ENCODE assay signal across 9 mouse cellular contexts in the genomic region with DNA sequence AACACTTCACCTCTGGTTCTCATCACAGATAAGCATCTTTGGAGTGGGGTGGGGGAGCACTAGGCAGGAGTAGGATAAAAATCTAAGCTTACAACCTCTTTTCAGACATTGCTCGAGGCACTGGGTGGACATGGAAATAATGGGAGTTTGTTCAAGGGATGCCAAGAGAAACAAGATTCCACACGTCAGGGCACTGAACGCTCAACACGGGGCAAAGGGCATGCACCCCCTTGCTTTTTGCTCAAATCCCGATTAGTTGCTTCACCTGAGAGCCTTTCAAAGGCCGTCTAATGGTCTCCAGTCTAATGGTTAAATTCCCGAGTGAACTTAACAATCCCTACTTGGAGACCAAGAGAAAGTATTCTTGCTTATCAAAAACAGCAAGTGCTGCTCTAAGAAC. TPM values are rescaled to one million over a fixed set of nuclear protein-coding genes. Genes with fewer than 3 reads are reported as not detected.
DNase-seq lines count a peak whose midpoint lies in the region; ATAC-seq and TF ChIP-seq lines count a peak whose summit lies in the region.
"Had no signal": no experiment of that assay in that cellular context is flagged by ENCODE, and none has a peak within 500 bp of the region (broad histone marks: within the 10 kb centered on the region; RNA-seq: fewer than 3 reads in every experiment).

No protein-coding gene starts in this region.

- H3K27me3 ChIP-seq in heart, embryonic 15.5 days, result no peaks in the 10 kb centered on the region
- no peaks in the 10 kb centered on the region for H3K27me3 ChIP-seq in G1E (ENCODE audit: insufficient read depth, low read length)
- no peaks in the 10 kb centered on the region for H3K27me3 ChIP-seq in forebrain, postnatal 0 days (ENCODE audit: insufficient read depth, low read length)
- H3K27me3 ChIP-seq: Patski had no signal

- peak overlapping the region; percentile 80 for H3K9ac ChIP-seq in heart, embryonic 15.5 days
- H3K9ac ChIP-seq in forebrain, postnatal 0 days, result peak overlapping the region; percentile 83

- no peaks in the 10 kb centered on the region for H3K36me3 ChIP-seq in heart, embryonic 15.5 days
- H3K36me3 ChIP-seq in G1E (replicated peaks) (peaks cover 30% of the 10 kb centered on the region), macrophage (ENCODE audit: inconsistent target) (no peaks in the 10 kb centered on the region)
- H3K36me3 ChIP-seq in forebrain, postnatal 0 days (ENCODE audit: insufficient read depth), result no peaks in the 10 kb centered on the region

- no peak for TF ChIP-seq CTCF in G1E (IDR thresholded peaks at IDR 0.05; ENCODE audit: low read depth, low read length)
- TF ChIP-seq CTCF in forebrain, postnatal 0 days (IDR thresholded peaks at IDR 0.05; ENCODE audit: low read depth), result no peak

- peak overlapping the region; percentile 94 for H3K27ac ChIP-seq in heart, embryonic 15.5 days
- H3K27ac ChIP-seq in forebrain, postnatal 0 days (ENCODE audit: low read depth, low read length), result no peak overlapping the region
- peak overlapping the region; percentile 74 for H3K27ac ChIP-seq in macrophage

- peaks cover 61% of the 10 kb centered on the region for H3K79me2 ChIP-seq in macrophage (ENCODE audit: inconsistent target)

- DNase-seq in heart, adult 11 months, result no peak
- DNase-seq in G1E (ENCODE audit: low spot score), result no peak
- DNase-seq in forebrain, postnatal 0 days, result no peak
- DNase-seq in retina, embryonic 14.5 days (ENCODE audit: low spot score), result no peak
- DNase-seq in frontal cortex, adult 2 months (ENCODE audit: extremely low spot score in 1 of 2, low spot score in 1 of 2), result no peak

- H3K4me2 ChIP-seq in heart, embryonic 15.5 days, result peak overlapping the region; percentile 80
- H3K4me2 ChIP-seq in forebrain, postnatal 0 days (ENCODE audit: low read depth), result peak overlapping the region; percentile 83

- peak overlapping the region; percentile 77 for H3K4me3 ChIP-seq in heart, embryonic 15.5 days
- H3K4me3 ChIP-seq in G1E (ENCODE audit: low read depth, low read length) (peak overlapping the region; percentile 97), macrophage (ENCODE audit: inconsistent target) (peak overlapping the region; percentile 76)
- H3K4me3 ChIP-seq in forebrain, postnatal 0 days (ENCODE audit: low read depth, low read length), result peak overlapping the region; percentile 95

- 12% methylated on average over 7 of the region's 7 CpGs for WGBS in heart, embryonic 15.5 days
- WGBS in forebrain, postnatal 0 days, result 25% methylated on average over 7 of the region's 7 CpGs
- 33% methylated on average over 7 of the region's 7 CpGs for WGBS in macrophage (ENCODE audit: missing documents)

- no peaks in the 10 kb centered on the region for H3K9me3 ChIP-seq in heart, embryonic 15.5 days (replicated peaks)
- no peaks in the 10 kb centered on the region for H3K9me3 ChIP-seq in G1E (replicated peaks)
- H3K9me3 ChIP-seq in forebrain, postnatal 0 days (ENCODE audit: low read length), result no peaks in the 10 kb centered on the region

- H3K4me1 ChIP-seq in heart, embryonic 15.5 days (replicated peaks), result peaks cover 26% of the 10 kb centered on the region
- H3K4me1 ChIP-seq in G1E (ENCODE audit: insufficient read depth, low read depth, low read length), result peaks cover 43% of the 10 kb centered on the region
- H3K4me1 ChIP-seq in forebrain, postnatal 0 days (ENCODE audit: insufficient read depth), result peaks cover 21% of the 10 kb centered on the region

- no peak for ATAC-seq in heart, embryonic 15.5 days (replicated peaks; ENCODE audit: insufficient number of reproducible peaks, insufficient read depth, low FRiP score, low read depth)
- ATAC-seq in G1E (ENCODE audit: extremely low read depth, insufficient number of reproducible peaks, low FRiP score, poor library complexity, severe bottlenecking), result no peak
- no peak for ATAC-seq in forebrain, postnatal 0 days
- no peak for ATAC-seq in inflammation-experienced regulatory T-cells, adult 6 months

RNA-seq across cellular contexts. Expression of gene D17Wsu92e, which starts 1.4 kb away (rescaled TPM):
- 11.9 and 14.1 TPM in 2 replicates for polyA plus RNA-seq in heart, embryonic 15.5 days (2015; fragmentation: Nextera tagmentation; extraction: Ambion mirVana)
- total RNA-seq in G1E (2014; fragmentation: Nextera tagmentation) (84.4 and 87.4 TPM in 2 replicates), G1E (2017) (61.6 and 65.3 TPM in 2 replicates)
- polyA plus RNA-seq in G1E (2012) (58.6 and 60.2 TPM in 2 replicates), macrophage (2018) (79.5 to 101 TPM (median 86.2 TPM) in 3 replicates)
- 63.6 and 70.5 TPM in 2 replicates for total RNA-seq in forebrain, postnatal 0 days (2014; rRNA removed)
- 8.6 and 9.4 TPM in 2 replicates for polyA plus RNA-seq in forebrain, postnatal 0 days (2015; fragmentation: Nextera tagmentation; extraction: Ambion mirVana)
- 100 to 1,000 TPM in 20 of 26 experiments, 10 to 100 TPM in 6; 40.2 to 258 (median 128) TPM for total RNA-seq in macrophage (2018; cell fraction: chromatin; rRNA removed)
- 100 to 1,000 TPM in 25 of 26 experiments, 10 to 100 TPM in 1; 97.7 to 203 (median 138) TPM for total RNA-seq in macrophage (2018; cell fraction: cytosol; rRNA removed)
- total RNA-seq in macrophage (2018; cell fraction: nucleus; rRNA removed), result 100 to 1,000 TPM in 21 of 26 experiments, 10 to 100 TPM in 5; 64.2 to 259 (median 158) TPM
- polyA plus RNA-seq in inflammation-experienced regulatory T-cells, adult 6 months (2017; shearing (Covaris generic)), result 10 to 100 TPM; 12.0 to 15.9 (median 14.3) TPM
- polyA plus RNA-seq in frontal cortex, adult 2 months (2012; rRNA removed), result 157 and 178 TPM in 2 replicates

RNA-seq across cellular contexts. Expression of gene Snrpc, which starts 18.9 kb away (rescaled TPM):
- 186 and 202 TPM in 2 replicates for polyA plus RNA-seq in heart, embryonic 15.5 days (2015; fragmentation: Nextera tagmentation; extraction: Ambion mirVana)
- total RNA-seq in G1E (2014; fragmentation: Nextera tagmentation) (121 and 158 TPM in 2 replicates), G1E (2017) (127 and 147 TPM in 2 replicates)
- polyA plus RNA-seq in G1E (2012) (575 and 747 TPM in 2 replicates), macrophage (2018) (84.2 to 113 TPM (median 89.9 TPM) in 3 replicates)
- 137 and 204 TPM in 2 replicates for total RNA-seq in forebrain, postnatal 0 days (2014; rRNA removed)
- 259 and 297 TPM in 2 replicates for polyA plus RNA-seq in forebrain, postnatal 0 days (2015; fragmentation: Nextera tagmentation; extraction: Ambion mirVana)
- total RNA-seq in macrophage (2018; cell fraction: chromatin; rRNA removed), result 10 to 100 TPM in 23 of 26 experiments, 1 to 10 TPM in 3; 7.2 to 35.6 (median 18.9) TPM
- 100 to 1,000 TPM in 4 of 26 experiments, 10 to 100 TPM in 22; 66.0 to 112 (median 87.7) TPM for total RNA-seq in macrophage (2018; cell fraction: cytosol; rRNA removed)
- 10 to 100 TPM in 23 of 26 experiments, 1 to 10 TPM in 3; 7.8 to 37.8 (median 25.3) TPM for total RNA-seq in macrophage (2018; cell fraction: nucleus; rRNA removed)
- 100 to 1,000 TPM in 1 of 3 experiments, 10 to 100 TPM in 2; 83.3 to 136 (median 92.9) TPM for polyA plus RNA-seq in inflammation-experienced regulatory T-cells, adult 6 months (2017; shearing (Covaris generic))
- 66.1 and 78.6 TPM in 2 replicates for polyA plus RNA-seq in frontal cortex, adult 2 months (2012; rRNA removed)

RNA-seq across cellular contexts. Expression of gene Uhrf1bp1, which starts 37.2 kb away (rescaled TPM):
- 3.0 and 3.8 TPM in 2 replicates for polyA plus RNA-seq in heart, embryonic 15.5 days (2015; fragmentation: Nextera tagmentation; extraction: Ambion mirVana)
- 18.5 and 21.0 TPM in 2 replicates for total RNA-seq in G1E (2014; fragmentation: Nextera tagmentation)
- total RNA-seq in G1E (2017), result 8.5 and 9.8 TPM in 2 replicates
- 21.3 and 31.5 TPM in 2 replicates for polyA plus RNA-seq in G1E (2012)
- total RNA-seq in forebrain, postnatal 0 days (2014; rRNA removed), result 9.8 and 13.6 TPM in 2 replicates
- 2.1 and 2.6 TPM in 2 replicates for polyA plus RNA-seq in forebrain, postnatal 0 days (2015; fragmentation: Nextera tagmentation; extraction: Ambion mirVana)
- 10 to 100 TPM in 18 of 26 experiments, 1 to 10 TPM in 8; 2.6 to 41.3 (median 22.1) TPM for total RNA-seq in macrophage (2018; cell fraction: chromatin; rRNA removed)
- total RNA-seq in macrophage (2018; cell fraction: cytosol; rRNA removed), result 10 to 100 TPM in 20 of 26 experiments, 1 to 10 TPM in 6; 5.9 to 20.1 (median 14.1) TPM
- total RNA-seq in macrophage (2018; cell fraction: nucleus; rRNA removed), result 10 to 100 TPM in 22 of 26 experiments, 1 to 10 TPM in 4; 6.4 to 34.6 (median 16.9) TPM
- polyA plus RNA-seq in macrophage (2018), result 6.8 to 14.6 TPM (median 7.6 TPM) in 3 replicates
- polyA plus RNA-seq in inflammation-experienced regulatory T-cells, adult 6 months (2017; shearing (Covaris generic)), result 1 to 10 TPM in 1 of 3 experiments, under 1 TPM in 2; 0.77 to 1.2 (median 0.86) TPM
- 9.5 and 10.5 TPM in 2 replicates for polyA plus RNA-seq in frontal cortex, adult 2 months (2012; rRNA removed)
